Mouse (Mus musculus) embryonic facial prominence, embryonic 11.5 days (tissue): ENCODE data around the gene Lrp2. TPM values are rescaled to one million over a fixed set of nuclear protein-coding genes. Genes with fewer than 3 reads are reported as not detected.

ENCODE experiments used
- polyA plus RNA-seq: library from polyadenylated mRNA; unstranded; fragments of >200 nt; fragmentation: Nextera tagmentation; extraction: Ambion mirVana; gene quantifications from 2 replicates; pipeline ENCODE4 v1.2.1, GENCODE M21; 2014

Lrp2 gene
- polyA plus RNA-seq, 1 experiment from 2014 or later, result 1.7 TPM

Other genes starting within 250 kb of the Lrp2 start
- gene Abcb11, start 243.4 kb downstream of the Lrp2 start, polyA plus RNA-seq, result not detected in 2 replicates
- not detected in 2 replicates for gene Dhrs9, start 205.6 kb downstream of the Lrp2 start, polyA plus RNA-seq
- gene Bbs5, start 61.1 kb upstream of the Lrp2 start, polyA plus RNA-seq, result 19.9 and 21.4 TPM in 2 replicates
- gene Klhl41, start 84.1 kb upstream of the Lrp2 start, polyA plus RNA-seq, result 1.5 and 1.6 TPM in 2 replicates
- 17.4 and 18.7 TPM in 2 replicates for gene Fastkd1, start 127.5 kb upstream of the Lrp2 start, polyA plus RNA-seq
- gene Ppig, start 136.5 kb upstream of the Lrp2 start, polyA plus RNA-seq, result 141 and 178 TPM in 2 replicates
- gene Ccdc173, start 203.5 kb upstream of the Lrp2 start, polyA plus RNA-seq, result 1.6 and 2.5 TPM in 2 replicates
- 36.1 and 37.5 TPM in 2 replicates for gene Phospho2, start 203.6 kb upstream of the Lrp2 start, polyA plus RNA-seq
- 30.8 and 32.3 TPM in 2 replicates for gene Klhl23, start 235.9 kb upstream of the Lrp2 start, polyA plus RNA-seq